Mouse (Mus musculus): ENCODE data around the gene Cdc42se1.

DNA sequence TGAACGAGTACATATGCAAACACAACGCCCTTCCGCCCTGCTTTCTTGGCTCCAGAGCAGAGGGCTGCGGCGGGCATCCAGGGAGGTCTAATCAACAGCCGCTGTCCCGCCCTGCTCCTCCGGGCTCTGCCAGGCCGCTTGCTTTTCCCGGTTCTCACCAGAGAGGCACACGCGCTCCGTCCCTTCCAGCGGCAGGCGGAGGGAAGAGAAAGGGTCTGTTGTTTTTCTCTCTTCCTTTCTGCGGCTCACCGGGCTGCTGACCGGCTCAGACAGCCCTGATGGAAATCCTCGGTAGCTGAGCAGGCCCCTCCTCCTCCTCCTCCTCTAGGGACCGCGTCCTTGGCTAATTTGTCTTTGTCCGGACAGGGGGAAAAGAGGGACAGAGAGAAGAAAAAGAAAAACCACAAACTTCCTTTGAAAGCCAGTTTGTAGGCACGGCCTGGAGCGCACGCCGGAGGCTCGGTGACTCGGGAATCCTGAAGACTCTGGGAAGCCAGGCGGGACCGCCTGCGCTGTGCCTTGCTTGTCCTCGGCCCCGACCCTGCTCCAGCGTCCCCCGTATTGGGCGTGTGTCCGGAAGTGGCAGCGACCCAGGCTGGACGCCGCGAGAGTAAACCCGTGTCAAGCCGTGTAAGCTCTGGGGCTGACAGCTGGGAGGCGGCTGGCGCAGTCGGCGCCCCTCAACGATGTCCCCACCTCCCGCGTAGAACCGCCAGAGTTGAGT, 54.5 kb downstream of the Cdc42se1 start:
- TF ChIP-seq ZC3H11A (IDR thresholded peaks at IDR 0.05; ENCODE audit: borderline replicate concordance, low read depth, low read length), result no peak
- TF ChIP-seq ZNF384 (IDR thresholded peaks at IDR 0.05; ENCODE audit: low read depth, low read length), result no peak
- TF ChIP-seq CHD2 (IDR thresholded peaks at IDR 0.05; ENCODE audit: low read depth, low read length), result no peak

Data from ES-E14 (cell line).